Mouse (Mus musculus) liver, adult 2 months (tissue): ENCODE results near the gene Pate2. TPM values are rescaled to one million over a fixed set of nuclear protein-coding genes. Genes with fewer than 3 reads are reported as not detected.

ENCODE experiments used
- DNase-seq: peaks from one replicate; pipeline ENCODE4 v3.0.0-alpha.2; 2011; ENCODE audit warnings: low read depth, low spot score; ENCODE audit errors: extremely low read depth
- H3K27ac ChIP-seq: fragments of 200-500 bp; replicated peaks from 2 replicates; pipeline ENCODE4 v1.5.1; 2012; ENCODE audit warnings: low read depth, mild to moderate bottlenecking, control low read depth, inconsistent platforms, low read length; ENCODE audit not compliant: insufficient read depth
- H3K27me3 ChIP-seq: fragments of 200-500 bp; 2 replicates; pipeline ENCODE4 v1.6.1; 2012; ENCODE audit warnings: mild to moderate bottlenecking, moderate library complexity, low read length, inconsistent platforms; ENCODE audit not compliant: control insufficient read depth, insufficient read depth
- H3K36me3 ChIP-seq: fragments of 200-500 bp; 2 replicates; pipeline ENCODE4 v1.6.1; 2012; ENCODE audit warnings: low read length, inconsistent platforms; ENCODE audit not compliant: control insufficient read depth, insufficient read depth
- H3K4me1 ChIP-seq: fragments of 200-500 bp; 2 replicates; pipeline ENCODE4 v1.6.1; 2011; ENCODE audit warnings: low read length; ENCODE audit not compliant: control insufficient read depth, insufficient read depth
- H3K4me3 ChIP-seq: fragments of 200-500 bp; 2 replicates; pipeline ENCODE4 v1.5.1; 2011; ENCODE audit warnings: low read depth, mild to moderate bottlenecking, control low read depth, low read length, moderate library complexity; ENCODE audit not compliant: insufficient read depth
- H3K79me2 ChIP-seq: fragments of 200-500 bp; 2 replicates; pipeline ENCODE4 v1.6.1; 2012; ENCODE audit warnings: inconsistent platforms, mild to moderate bottlenecking, low read length, moderate library complexity; ENCODE audit not compliant: control insufficient read depth, insufficient read depth
- H3K9ac ChIP-seq: fragments of 200-500 bp; 2 replicates; pipeline ENCODE4 v1.6.1; 2012; ENCODE audit warnings: low read depth, mild to moderate bottlenecking, control low read depth, inconsistent platforms, low read length
- CTCF ChIP-seq: fragments of 200-500 bp; IDR thresholded peaks from 2 replicates; pipeline ENCODE4 v1.5.1; 2011; ENCODE audit warnings: low read depth, low read length, control low read depth
- POLR2A ChIP-seq: fragments of 200-500 bp; IDR thresholded peaks from 2 replicates; pipeline ENCODE4 v1.6.1; 2011; ENCODE audit warnings: low read length, control low read depth; ENCODE audit not compliant: insufficient read depth; ENCODE audit errors: extremely low read depth
- WGBS: fragments of 180-500 bp; shearing (Covaris S2); methylation state at CpG from one replicate; pipeline ENCODE4 v1.1.7; 2018; 5-methylcytosine and 5-hydroxymethylcytosine counted together
- polyA plus RNA-seq: library from polyadenylated mRNA; depleted of rRNA; stranded (reverse); fragments of >200 nt; gene quantifications from 2 replicates; pipeline ENCODE4 v1.2.3, GENCODE M21; 2012
- total RNA-seq: library from RNA; depleted of rRNA; stranded (reverse); fragments of >200 nt; gene quantifications from 2 replicates; pipeline ENCODE4 v1.2.3, GENCODE M21; 2014

The Pate2 gene
- total and polyA plus RNA-seq, 2 experiments, result not detected

- Histone ChIP-seq H3K27ac (no peak overlapping the region), H3K4me1 (no peaks in the 10 kb centered on the region), H3K79me2 (no peaks in the 10 kb centered on the region), H3K27me3 (no peaks in the 10 kb centered on the region), H3K9ac (no peak overlapping the region), H3K4me3 (no peak overlapping the region), H3K36me3 (no peaks in the 10 kb centered on the region)
- peak; percentile 47 for DNase-seq
- TF ChIP-seq CTCF, result peak; percentile 84
- TF ChIP-seq POLR2A, result no peak
- WGBS, result 34% methylated on average over 7 of the region's 7 CpGs
Measured at GRCm38 (mm10) chr9:35523941-35524411, 46.1 kb upstream of the Pate2 start.

- WGBS, result 74% methylated on average over 3 of the region's 3 CpGs
- DNase-seq, result no peak
- no peaks in the 10 kb centered on the region for H3K79me2 ChIP-seq
- no peak overlapping the region for H3K27ac ChIP-seq
- no peaks in the 10 kb centered on the region for H3K4me1 ChIP-seq
- no peak overlapping the region for H3K4me3 ChIP-seq
- TF ChIP-seq POLR2A (no peak), CTCF (no peak)
- no peak overlapping the region for H3K9ac ChIP-seq
- H3K27me3 ChIP-seq, result no peaks in the 10 kb centered on the region
- no peaks in the 10 kb centered on the region for H3K36me3 ChIP-seq
Measured at GRCm38 (mm10) chr9:35529141-35529540, 40.9 kb upstream of the Pate2 start.

GRCm38 (mm10) chr9:35529796-35530195 is 40.3 kb upstream of the Pate2 start:
- H3K36me3 ChIP-seq, result no peaks in the 10 kb centered on the region
- H3K4me1 ChIP-seq, result no peaks in the 10 kb centered on the region
- no peak for DNase-seq
- 38% methylated on average over 1 of the region's 1 CpGs for WGBS
- TF ChIP-seq POLR2A (no peak), CTCF (no peak)
- no peak overlapping the region for H3K27ac ChIP-seq
- H3K4me3 ChIP-seq, result no peak overlapping the region
- no peak overlapping the region for H3K9ac ChIP-seq
- H3K79me2 ChIP-seq, result no peaks in the 10 kb centered on the region
- no peaks in the 10 kb centered on the region for H3K27me3 ChIP-seq

GRCm38 (mm10) chr9:35533266-35533665 is 36.8 kb upstream of the Pate2 start:
- Histone ChIP-seq H3K9ac (no peak overlapping the region), H3K36me3 (no peaks in the 10 kb centered on the region), H3K27ac (no peak overlapping the region), H3K4me3 (no peak overlapping the region), H3K4me1 (no peaks in the 10 kb centered on the region), H3K79me2 (no peaks in the 10 kb centered on the region), H3K27me3 (no peaks in the 10 kb centered on the region)
- WGBS, result 82% methylated on average over 9 of the region's 9 CpGs
- DNase-seq, result no peak
- TF ChIP-seq POLR2A, result no peak

- Histone ChIP-seq H3K4me3 (no peak overlapping the region), H3K27ac (no peak overlapping the region), H3K4me1 (no peaks in the 10 kb centered on the region), H3K79me2 (no peaks in the 10 kb centered on the region), H3K27me3 (no peaks in the 10 kb centered on the region), H3K36me3 (no peaks in the 10 kb centered on the region), H3K9ac (no peak overlapping the region)
- peak; percentile 71 for TF ChIP-seq CTCF
- no peak for TF ChIP-seq POLR2A
- DNase-seq, result no peak
- 11% methylated on average over 2 of the region's 2 CpGs for WGBS
Measured at GRCm38 (mm10) chr9:35535110-35535509, 35.0 kb upstream of the Pate2 start.

- no peak for DNase-seq
- Histone ChIP-seq H3K27ac (no peak overlapping the region), H3K79me2 (no peaks in the 10 kb centered on the region), H3K36me3 (no peaks in the 10 kb centered on the region), H3K4me3 (no peak overlapping the region), H3K27me3 (no peaks in the 10 kb centered on the region), H3K4me1 (no peaks in the 10 kb centered on the region), H3K9ac (no peak overlapping the region)
- TF ChIP-seq CTCF (no peak), POLR2A (no peak)
- 65% methylated on average over 4 of the region's 4 CpGs for WGBS
Measured at GRCm38 (mm10) chr9:35535876-35536275, 34.2 kb upstream of the Pate2 start.
